Mouse (Mus musculus) intestine, embryonic 15.5 days (tissue): ENCODE data around the gene Snrnp25. TPM values are rescaled to one million over a fixed set of nuclear protein-coding genes. Genes with fewer than 3 reads are reported as not detected.

Experiments
- ATAC-seq: fragments of 200-750 bp; cut with Nextera tagmentation; 2 replicates; pipeline ENCODE4 v1.8.0; 2017; ENCODE audit warnings: moderate TSS enrichment, moderate library complexity
- H3K27ac ChIP-seq: fragments of 300-500 bp; sonication (generic); 2 replicates; pipeline ENCODE4 v1.5.1; 2015; ENCODE audit warnings: mild to moderate bottlenecking, inconsistent platforms
- H3K27me3 ChIP-seq: fragments of 300-500 bp; sonication (generic); replicated peaks from 2 replicates; pipeline ENCODE4 v1.6.1; 2015; ENCODE audit warnings: inconsistent platforms
- H3K36me3 ChIP-seq: fragments of 300-500 bp; sonication (generic); 2 replicates; pipeline ENCODE4 v1.6.1; 2015; ENCODE audit warnings: inconsistent platforms
- H3K4me1 ChIP-seq: fragments of 300-500 bp; sonication (generic); replicated peaks from 2 replicates; pipeline ENCODE4 v1.6.1; 2015; ENCODE audit warnings: inconsistent platforms
- H3K4me2 ChIP-seq: fragments of 300-500 bp; sonication (generic); replicated peaks from 2 replicates; pipeline ENCODE4 v1.6.1; 2015; ENCODE audit warnings: mild to moderate bottlenecking, inconsistent platforms
- H3K4me3 ChIP-seq: fragments of 300-500 bp; sonication (generic); replicated peaks from 2 replicates; pipeline ENCODE4 v1.5.1; 2015; ENCODE audit warnings: inconsistent platforms
- H3K9ac ChIP-seq: fragments of 300-500 bp; sonication (generic); 2 replicates; pipeline ENCODE4 v1.6.1; 2015; ENCODE audit warnings: inconsistent platforms
- H3K9me3 ChIP-seq: fragments of 300-500 bp; sonication (generic); 2 replicates; pipeline ENCODE4 v1.6.1; 2016; ENCODE audit warnings: inconsistent platforms
- WGBS: fragments of 180-500 bp; shearing (Covaris S2); methylation state at CpG from one replicate; pipeline ENCODE4 v1.1.7; 2015; 5-methylcytosine and 5-hydroxymethylcytosine counted together
- polyA plus RNA-seq: library from polyadenylated mRNA; unstranded; fragments of >200 nt; fragmentation: Nextera tagmentation; extraction: Ambion mirVana; gene quantifications from 2 replicates; pipeline ENCODE4 v1.2.1, GENCODE M21; 2015

Gene Snrnp25
- polyA plus RNA-seq, 1 experiment from 2014 or later: 45.1 TPM

- no peaks in the 10 kb centered on the region for H3K9me3 ChIP-seq
- H3K27me3 ChIP-seq: no peaks in the 10 kb centered on the region
- 91% methylated on average over 3 of the region's 3 CpGs for WGBS
- H3K4me3 ChIP-seq: no peak overlapping the region
- ATAC-seq: no peak
- H3K4me2 ChIP-seq: no peak overlapping the region
- H3K27ac ChIP-seq: 0 out of 2 replicates have a peak overlapping the region, but pooled peaks have one; percentile 54
- no peak overlapping the region for H3K9ac ChIP-seq
- peaks cover 6% of the 10 kb centered on the region; the same call in 1 of the 2 replicates for H3K36me3 ChIP-seq
- H3K4me1 ChIP-seq: 0 out of 2 replicates have a peak, but pooled peaks cover 2% of the 10 kb centered on the region
Measured at GRCm38 (mm10) chr11:32242209-32242608, 37.0 kb downstream of the Snrnp25 start.

GRCm38 (mm10) chr11:32243205-32243955 is 38.2 kb downstream of the Snrnp25 start:
- 71% methylated on average over 7 of the region's 7 CpGs for WGBS
- Histone ChIP-seq H3K4me1 (no peaks in the 10 kb centered on the region), H3K9ac (no peak overlapping the region), H3K4me3 (no peak overlapping the region), H3K36me3 (peaks cover 11% of the 10 kb centered on the region; the same call in 1 of the 2 replicates), H3K27me3 (no peaks in the 10 kb centered on the region), H3K9me3 (no peaks in the 10 kb centered on the region), H3K27ac (no peak overlapping the region), H3K4me2 (no peak overlapping the region)
- no peak for ATAC-seq

DNA sequence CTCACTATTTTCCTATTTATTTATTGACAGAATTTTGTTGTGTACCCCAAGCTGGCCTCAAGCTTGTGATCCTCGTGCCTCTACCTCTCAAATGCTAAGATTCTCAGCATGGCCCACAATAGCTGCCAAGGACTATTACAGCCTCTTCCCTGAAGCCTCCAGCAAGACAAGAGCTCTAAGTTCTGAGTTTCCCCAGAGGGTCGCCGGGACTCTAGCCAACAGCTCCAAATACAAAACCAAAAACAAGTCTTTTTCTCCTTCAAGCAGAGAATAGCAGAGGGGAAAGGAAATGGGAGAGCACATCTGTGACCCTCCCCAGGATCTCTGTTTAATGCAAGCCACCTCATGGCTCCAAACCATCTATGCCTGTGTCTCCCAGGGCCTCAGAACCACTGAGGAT is 38.8 kb downstream of the Snrnp25 start:
- Histone ChIP-seq H3K4me3 (no peak overlapping the region), H3K36me3 (peaks cover 11% of the 10 kb centered on the region; the same call in 1 of the 2 replicates), H3K27ac (no peak overlapping the region), H3K9me3 (no peaks in the 10 kb centered on the region), H3K27me3 (no peaks in the 10 kb centered on the region), H3K4me1 (no peaks in the 10 kb centered on the region), H3K9ac (no peak overlapping the region), H3K4me2 (no peak overlapping the region)
- 74% methylated on average over 3 of the region's 3 CpGs for WGBS
- ATAC-seq: no peak

DNA sequence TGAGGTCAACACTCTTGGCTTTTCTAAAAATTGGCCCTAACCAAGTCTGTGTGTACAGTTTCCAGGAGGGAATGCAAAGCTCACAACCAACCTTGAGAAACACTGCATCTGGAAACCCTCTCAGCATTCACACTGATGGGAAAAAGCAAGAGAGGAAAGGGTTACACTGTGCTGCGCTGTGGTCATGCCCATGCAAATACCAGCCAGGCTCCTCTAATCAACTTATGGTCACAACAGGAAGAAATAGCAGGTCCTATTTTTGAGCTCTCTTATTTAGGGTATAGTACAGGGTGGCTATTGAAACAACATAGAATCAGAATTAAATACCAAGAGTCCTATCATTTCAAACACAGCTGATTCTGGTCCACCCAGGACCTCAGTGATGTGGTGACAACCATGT is 39.4 kb downstream of the Snrnp25 start:
- no peak overlapping the region for H3K9ac ChIP-seq
- peaks cover 8% of the 10 kb centered on the region; the same call in 1 of the 2 replicates for H3K36me3 ChIP-seq
- 88% methylated on average over 1 of the region's 1 CpGs for WGBS
- no peaks in the 10 kb centered on the region for H3K4me1 ChIP-seq
- no peak overlapping the region for H3K4me2 ChIP-seq
- no peak overlapping the region for H3K4me3 ChIP-seq
- no peaks in the 10 kb centered on the region for H3K9me3 ChIP-seq
- no peak for ATAC-seq
- no peaks in the 10 kb centered on the region for H3K27me3 ChIP-seq
- H3K27ac ChIP-seq: no peak overlapping the region

DNA sequence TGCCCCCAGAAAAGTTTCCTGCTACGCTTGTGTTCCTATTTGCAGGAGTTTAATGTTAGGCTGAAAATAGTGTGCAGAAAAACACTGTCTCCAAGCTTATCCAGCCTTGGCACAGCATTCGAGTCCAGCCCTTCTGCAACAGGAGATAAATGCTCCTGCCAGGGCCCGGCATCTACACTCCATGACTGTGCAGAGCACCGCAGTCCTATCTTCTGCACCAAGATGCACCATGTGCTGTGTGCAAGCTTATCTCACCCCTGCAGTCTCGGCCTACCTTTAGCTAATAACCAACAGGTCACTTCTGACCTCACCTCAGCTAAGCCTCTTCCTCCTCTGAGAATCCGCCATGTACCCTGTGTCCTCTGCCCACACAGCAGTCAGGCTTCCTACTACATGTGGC is 40.4 kb downstream of the Snrnp25 start:
- Histone ChIP-seq H3K36me3 (peaks cover 12% of the 10 kb centered on the region), H3K27me3 (no peaks in the 10 kb centered on the region), H3K9me3 (no peaks in the 10 kb centered on the region), H3K4me3 (no peak overlapping the region), H3K27ac (no peak overlapping the region), H3K4me2 (no peak overlapping the region), H3K9ac (no peak overlapping the region), H3K4me1 (no peaks in the 10 kb centered on the region)
- 91% methylated on average over 6 of the region's 6 CpGs for WGBS
- peak; percentile 69 for ATAC-seq

GRCm38 (mm10) chr11:32247068-32247467 is 41.9 kb downstream of the Snrnp25 start:
- H3K9me3 ChIP-seq: no peaks in the 10 kb centered on the region
- H3K27ac ChIP-seq: no peak overlapping the region
- no peak for ATAC-seq
- no peak overlapping the region for H3K4me3 ChIP-seq
- H3K27me3 ChIP-seq: no peaks in the 10 kb centered on the region
- H3K9ac ChIP-seq: no peak overlapping the region
- H3K36me3 ChIP-seq: peaks cover 17% of the 10 kb centered on the region
- H3K4me2 ChIP-seq: no peak overlapping the region
- H3K4me1 ChIP-seq: no peaks in the 10 kb centered on the region

DNA sequence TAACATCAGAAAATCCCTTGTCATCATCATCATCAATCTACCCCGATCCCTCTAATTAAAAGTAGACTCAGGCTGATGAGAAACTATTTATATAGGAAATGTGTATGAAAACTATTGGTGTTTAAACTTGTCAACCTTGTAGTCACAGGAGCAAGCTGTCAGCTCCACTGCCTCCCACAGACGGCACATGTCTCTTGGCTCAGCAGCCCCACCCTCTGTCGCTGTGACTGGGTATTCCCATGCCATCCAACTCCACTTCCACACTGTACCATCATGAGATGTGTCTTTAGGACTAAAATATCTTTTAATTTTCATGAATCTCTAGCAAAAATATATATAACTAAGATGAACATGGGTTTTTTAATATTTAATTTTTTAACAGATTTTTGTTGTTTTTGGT is 43.1 kb downstream of the Snrnp25 start:
- H3K9ac ChIP-seq: no peak overlapping the region
- no peaks in the 10 kb centered on the region for H3K9me3 ChIP-seq
- no peaks in the 10 kb centered on the region for H3K4me1 ChIP-seq
- peaks cover 21% of the 10 kb centered on the region for H3K36me3 ChIP-seq
- no peak overlapping the region for H3K27ac ChIP-seq
- no peaks in the 10 kb centered on the region for H3K27me3 ChIP-seq
- H3K4me3 ChIP-seq: no peak overlapping the region
- ATAC-seq: no peak
- no peak overlapping the region for H3K4me2 ChIP-seq
- 84% methylated on average over 3 of the region's 3 CpGs for WGBS

GRCm38 (mm10) chr11:32250880-32251763 is 45.9 kb downstream of the Snrnp25 start:
- Histone ChIP-seq H3K27ac (no peak overlapping the region), H3K4me3 (no peak overlapping the region), H3K4me1 (no peaks in the 10 kb centered on the region), H3K9ac (no peak overlapping the region), H3K4me2 (no peak overlapping the region), H3K36me3 (peaks cover 27% of the 10 kb centered on the region), H3K27me3 (no peaks in the 10 kb centered on the region), H3K9me3 (no peaks in the 10 kb centered on the region)
- WGBS: 85% methylated on average over 8 of the region's 8 CpGs
- ATAC-seq: peak; percentile 91

GRCm38 (mm10) chr11:32253121-32253520 is 47.9 kb downstream of the Snrnp25 start:
- H3K4me3 ChIP-seq: no peak overlapping the region
- no peak for ATAC-seq
- 97% methylated on average over 1 of the region's 1 CpGs for WGBS
- no peaks in the 10 kb centered on the region for H3K27me3 ChIP-seq
- no peak overlapping the region for H3K27ac ChIP-seq
- H3K4me2 ChIP-seq: no peak overlapping the region
- no peaks in the 10 kb centered on the region for H3K4me1 ChIP-seq
- H3K9me3 ChIP-seq: no peaks in the 10 kb centered on the region
- H3K9ac ChIP-seq: no peak overlapping the region
- H3K36me3 ChIP-seq: peaks cover 21% of the 10 kb centered on the region

DNA sequence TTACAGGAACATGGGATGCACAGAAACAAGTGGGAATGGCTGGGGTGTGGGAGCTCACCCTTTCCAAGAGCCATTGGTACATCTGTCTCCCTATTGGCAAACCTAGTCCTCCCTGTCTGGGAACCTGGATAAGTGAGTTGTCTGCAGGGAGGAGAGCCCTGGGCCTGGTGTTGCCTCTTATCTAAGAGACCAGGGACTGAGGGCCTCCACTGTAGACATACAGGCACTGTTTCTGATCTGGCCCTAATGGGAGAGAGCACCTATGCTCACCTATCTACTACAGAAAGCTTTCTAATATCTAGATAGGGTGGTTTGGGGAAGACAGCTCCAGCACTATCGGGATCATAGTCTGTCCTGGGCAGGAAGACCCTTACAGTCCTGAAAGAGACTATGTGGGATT is 50.9 kb downstream of the Snrnp25 start:
- Histone ChIP-seq H3K4me3 (no peak overlapping the region), H3K4me1 (no peaks in the 10 kb centered on the region), H3K27me3 (no peaks in the 10 kb centered on the region), H3K9ac (no peak overlapping the region), H3K4me2 (no peak overlapping the region), H3K36me3 (peaks cover 10% of the 10 kb centered on the region), H3K27ac (no peak overlapping the region), H3K9me3 (no peaks in the 10 kb centered on the region)
- WGBS: 95% methylated on average over 1 of the region's 1 CpGs
- peak; percentile 83; the same call in 1 of the 2 replicates for ATAC-seq

DNA sequence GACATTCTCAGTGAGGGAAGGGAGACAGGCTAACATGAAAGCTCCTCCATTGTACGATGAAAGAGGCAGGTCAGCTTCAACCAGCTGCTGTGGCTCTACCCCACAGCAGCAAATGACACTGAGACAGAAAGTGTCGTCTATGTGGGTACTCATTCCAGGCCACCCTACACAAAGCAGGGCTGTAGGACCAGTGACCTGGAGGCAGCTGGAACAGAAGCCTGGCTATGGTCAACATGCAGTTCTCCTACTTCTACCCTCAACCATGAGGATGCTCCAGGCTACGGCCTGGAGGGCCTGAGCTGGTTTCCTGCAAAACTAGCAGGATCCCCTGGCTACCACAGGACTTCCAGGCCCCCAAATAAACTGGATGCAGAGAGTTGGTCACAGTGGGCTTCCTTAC is 51.4 kb downstream of the Snrnp25 start:
- Histone ChIP-seq H3K4me1 (no peaks in the 10 kb centered on the region), H3K36me3 (peaks cover 10% of the 10 kb centered on the region), H3K4me3 (no peak overlapping the region), H3K27ac (no peak overlapping the region), H3K27me3 (no peaks in the 10 kb centered on the region), H3K9ac (no peak overlapping the region), H3K4me2 (no peak overlapping the region), H3K9me3 (no peaks in the 10 kb centered on the region)
- WGBS: 90% methylated on average over 3 of the region's 3 CpGs
- ATAC-seq: no peak
